Mouse (Mus musculus): Measurements from ENCODE around the gene Fdxr. TPM values are rescaled to one million over a fixed set of nuclear protein-coding genes. Genes with fewer than 3 reads are reported as not detected.

The Fdxr gene
- polyA plus RNA-seq, 1 experiment, result 36.3 TPM

GRCm38 (mm10) chr11:115317204-115317603 is 40.4 kb upstream of the Fdxr start:
- H3K36me3 ChIP-seq (ENCODE audit: control insufficient read depth, insufficient read depth, low read length), result no peaks in the 10 kb centered on the region
- no peak for TF ChIP-seq POLR2A (IDR thresholded peaks at IDR 0.05; ENCODE audit: control insufficient read depth, extremely low read depth, insufficient read depth, low read length, poor library complexity)
- no peak for TF ChIP-seq CTCF (IDR thresholded peaks at IDR 0.05; ENCODE audit: borderline replicate concordance, control insufficient read depth, extremely low read depth, insufficient read depth, low read length, poor library complexity)
- DNase-seq, result no peak
- no peak overlapping the region for H3K4me3 ChIP-seq (ENCODE audit: control insufficient read depth, insufficient read depth, low read length)
- H3K4me1 ChIP-seq (replicated peaks; ENCODE audit: control insufficient read depth, insufficient read depth, low read length), result no peaks in the 10 kb centered on the region
- WGBS, result 71% methylated on average over 7 of the region's 7 CpGs
- peaks cover 39% of the 10 kb centered on the region; the same call in 1 of the 2 replicates for H3K27me3 ChIP-seq (ENCODE audit: control insufficient read depth, insufficient read depth, low read length)
- H3K27ac ChIP-seq (ENCODE audit: control insufficient read depth, insufficient read depth, low read length), result no peak overlapping the region

GRCm38 (mm10) chr11:115314249-115314648 is 37.4 kb upstream of the Fdxr start:
- 25% methylated on average over 2 of the region's 2 CpGs for WGBS
- Histone ChIP-seq H3K36me3 (ENCODE audit: control insufficient read depth, insufficient read depth, low read length) (no peaks in the 10 kb centered on the region), H3K4me3 (ENCODE audit: control insufficient read depth, insufficient read depth, low read length) (no peak overlapping the region), H3K27me3 (ENCODE audit: control insufficient read depth, insufficient read depth, low read length) (peaks cover 17% of the 10 kb centered on the region; the same call in 1 of the 2 replicates), H3K4me1 (replicated peaks; ENCODE audit: control insufficient read depth, insufficient read depth, low read length) (no peaks in the 10 kb centered on the region), H3K27ac (ENCODE audit: control insufficient read depth, insufficient read depth, low read length) (no peak overlapping the region)
- DNase-seq, result no peak
- no peak for TF ChIP-seq CTCF (IDR thresholded peaks at IDR 0.05; ENCODE audit: borderline replicate concordance, control insufficient read depth, extremely low read depth, insufficient read depth, low read length, poor library complexity)
- no peak for TF ChIP-seq POLR2A (IDR thresholded peaks at IDR 0.05; ENCODE audit: control insufficient read depth, extremely low read depth, insufficient read depth, low read length, poor library complexity)

GRCm38 (mm10) chr11:115308781-115309180 is 31.9 kb upstream of the Fdxr start:
- TF ChIP-seq CTCF (IDR thresholded peaks at IDR 0.05; ENCODE audit: borderline replicate concordance, control insufficient read depth, extremely low read depth, insufficient read depth, low read length, poor library complexity) (no peak), POLR2A (IDR thresholded peaks at IDR 0.05; ENCODE audit: control insufficient read depth, extremely low read depth, insufficient read depth, low read length, poor library complexity) (no peak)
- Histone ChIP-seq H3K4me1 (replicated peaks; ENCODE audit: control insufficient read depth, insufficient read depth, low read length) (no peaks in the 10 kb centered on the region), H3K36me3 (ENCODE audit: control insufficient read depth, insufficient read depth, low read length) (no peaks in the 10 kb centered on the region), H3K27me3 (ENCODE audit: control insufficient read depth, insufficient read depth, low read length) (no peaks in the 10 kb centered on the region), H3K27ac (ENCODE audit: control insufficient read depth, insufficient read depth, low read length) (no peak overlapping the region), H3K4me3 (ENCODE audit: control insufficient read depth, insufficient read depth, low read length) (no peak overlapping the region)
- no peak for DNase-seq
- 48% methylated on average over 1 of the region's 1 CpGs for WGBS

GRCm38 (mm10) chr11:115306863-115307262 is 30.0 kb upstream of the Fdxr start, which contains the start of gene Otop2:
TSS of gene Otop2 (plus strand) at chr11:115307163.
- Histone ChIP-seq H3K27ac (ENCODE audit: control insufficient read depth, insufficient read depth, low read length) (no peak within 1 kb of the TSS), H3K4me1 (replicated peaks; ENCODE audit: control insufficient read depth, insufficient read depth, low read length) (no peaks in the 10 kb centered on the region), H3K27me3 (ENCODE audit: control insufficient read depth, insufficient read depth, low read length) (no peaks in the 10 kb centered on the region), H3K4me3 (ENCODE audit: control insufficient read depth, insufficient read depth, low read length) (no peak within 1 kb of the TSS), H3K36me3 (ENCODE audit: control insufficient read depth, insufficient read depth, low read length) (no peaks in the 10 kb centered on the region)
- TF ChIP-seq POLR2A (IDR thresholded peaks at IDR 0.05; ENCODE audit: control insufficient read depth, extremely low read depth, insufficient read depth, low read length, poor library complexity) (no peak), CTCF (IDR thresholded peaks at IDR 0.05; ENCODE audit: borderline replicate concordance, control insufficient read depth, extremely low read depth, insufficient read depth, low read length, poor library complexity) (no peak)
- 69% methylated on average over 8 of the region's 8 CpGs for WGBS
- DNase-seq, result no peak

- H3K4me3 ChIP-seq (ENCODE audit: control insufficient read depth, insufficient read depth, low read length), result no peak overlapping the region
- no peaks in the 10 kb centered on the region for H3K27me3 ChIP-seq (ENCODE audit: control insufficient read depth, insufficient read depth, low read length)
- DNase-seq, result no peak
- no peaks in the 10 kb centered on the region for H3K4me1 ChIP-seq (replicated peaks; ENCODE audit: control insufficient read depth, insufficient read depth, low read length)
- WGBS, result 83% methylated on average over 8 of the region's 8 CpGs
- H3K27ac ChIP-seq (ENCODE audit: control insufficient read depth, insufficient read depth, low read length), result no peak overlapping the region
- H3K36me3 ChIP-seq (ENCODE audit: control insufficient read depth, insufficient read depth, low read length), result no peaks in the 10 kb centered on the region
- TF ChIP-seq CTCF (IDR thresholded peaks at IDR 0.05; ENCODE audit: borderline replicate concordance, control insufficient read depth, extremely low read depth, insufficient read depth, low read length, poor library complexity) (no peak), POLR2A (IDR thresholded peaks at IDR 0.05; ENCODE audit: control insufficient read depth, extremely low read depth, insufficient read depth, low read length, poor library complexity) (no peak)
Observed at GRCm38 (mm10) chr11:115303167-115303566, 26.3 kb upstream of the Fdxr start.

- TF ChIP-seq CTCF (IDR thresholded peaks at IDR 0.05; ENCODE audit: borderline replicate concordance, control insufficient read depth, extremely low read depth, insufficient read depth, low read length, poor library complexity) (no peak), POLR2A (IDR thresholded peaks at IDR 0.05; ENCODE audit: control insufficient read depth, extremely low read depth, insufficient read depth, low read length, poor library complexity) (no peak)
- 92% methylated on average over 2 of the region's 2 CpGs for WGBS
- no peak for DNase-seq
- no peak overlapping the region for H3K27ac ChIP-seq (ENCODE audit: control insufficient read depth, insufficient read depth, low read length)
- no peaks in the 10 kb centered on the region for H3K27me3 ChIP-seq (ENCODE audit: control insufficient read depth, insufficient read depth, low read length)
- peaks cover 10% of the 10 kb centered on the region for H3K4me1 ChIP-seq (replicated peaks; ENCODE audit: control insufficient read depth, insufficient read depth, low read length)
- H3K4me3 ChIP-seq (ENCODE audit: control insufficient read depth, insufficient read depth, low read length), result no peak overlapping the region
- H3K36me3 ChIP-seq (ENCODE audit: control insufficient read depth, insufficient read depth, low read length), result no peaks in the 10 kb centered on the region
Observed at GRCm38 (mm10) chr11:115301351-115301750, 24.5 kb upstream of the Fdxr start.

GRCm38 (mm10) chr11:115300745-115301144 is 23.9 kb upstream of the Fdxr start:
- 91% methylated on average over 4 of the region's 4 CpGs for WGBS
- Histone ChIP-seq H3K4me3 (ENCODE audit: control insufficient read depth, insufficient read depth, low read length) (no peak overlapping the region), H3K27me3 (ENCODE audit: control insufficient read depth, insufficient read depth, low read length) (no peaks in the 10 kb centered on the region), H3K4me1 (replicated peaks; ENCODE audit: control insufficient read depth, insufficient read depth, low read length) (peaks cover 10% of the 10 kb centered on the region), H3K36me3 (ENCODE audit: control insufficient read depth, insufficient read depth, low read length) (no peaks in the 10 kb centered on the region), H3K27ac (ENCODE audit: control insufficient read depth, insufficient read depth, low read length) (no peak overlapping the region)
- DNase-seq, result no peak
- TF ChIP-seq CTCF (IDR thresholded peaks at IDR 0.05; ENCODE audit: borderline replicate concordance, control insufficient read depth, extremely low read depth, insufficient read depth, low read length, poor library complexity) (no peak), POLR2A (IDR thresholded peaks at IDR 0.05; ENCODE audit: control insufficient read depth, extremely low read depth, insufficient read depth, low read length, poor library complexity) (no peak)
